Mouse (Mus musculus) lung, adult 18-20 months (tissue): Measurements from ENCODE around the gene Tmem120b.
"Not testable (repeated sequence)": the region's sequence is repeated elsewhere in the genome, so short reads cannot be mapped to it uniquely, and the experiment has no call there.

Experiments
- DNase-seq, 2 experiments: peaks; one replicate each; pipeline ENCODE4 v3.0.0; 2022; ENCODE audit warnings: mixed read lengths in 2 of 2

Gene Tmem120b

DNA sequence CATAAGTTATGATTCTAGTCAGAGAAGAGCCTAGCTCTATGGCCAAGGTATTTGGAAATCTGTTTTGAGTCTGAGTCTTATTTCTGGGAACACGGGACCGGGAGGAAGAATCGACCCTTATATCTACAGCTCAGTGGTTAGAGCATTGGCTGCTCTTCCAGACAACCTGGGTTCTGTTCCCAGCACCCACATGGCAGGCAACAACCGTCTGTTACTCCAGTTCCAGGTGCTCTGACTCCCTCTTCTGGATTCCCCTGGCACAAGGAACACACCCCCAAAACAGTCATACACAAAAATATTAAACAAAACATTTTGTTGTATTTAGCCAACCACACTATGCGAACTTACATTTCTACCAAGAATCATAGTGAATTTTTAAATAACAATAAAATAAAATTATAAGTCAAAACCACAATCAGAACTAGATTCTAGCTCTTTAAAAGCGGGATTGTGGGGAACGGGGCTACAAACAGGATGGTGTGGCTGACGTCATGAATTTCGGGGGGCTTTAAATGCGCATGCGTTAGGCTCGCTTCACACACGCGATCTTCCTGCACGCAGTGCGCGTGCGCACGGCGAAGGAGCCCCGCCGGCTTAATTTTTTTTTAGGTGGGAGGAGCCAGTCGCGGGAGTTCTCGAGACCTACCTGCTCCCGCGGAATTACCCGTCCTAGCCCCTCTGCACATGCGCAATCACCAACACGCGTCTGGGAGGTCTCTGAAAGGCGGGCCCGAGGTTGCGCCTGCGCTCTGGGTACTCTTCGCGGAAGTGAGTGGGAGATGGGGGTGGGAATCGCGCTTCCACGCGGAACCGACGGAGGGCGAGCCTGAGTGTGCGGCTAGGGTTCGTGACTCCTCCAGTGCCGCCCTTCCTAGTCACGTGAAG is 10.6 kb upstream of the Tmem120b start:
- peak; percentile 100 for DNase-seq

DNA sequence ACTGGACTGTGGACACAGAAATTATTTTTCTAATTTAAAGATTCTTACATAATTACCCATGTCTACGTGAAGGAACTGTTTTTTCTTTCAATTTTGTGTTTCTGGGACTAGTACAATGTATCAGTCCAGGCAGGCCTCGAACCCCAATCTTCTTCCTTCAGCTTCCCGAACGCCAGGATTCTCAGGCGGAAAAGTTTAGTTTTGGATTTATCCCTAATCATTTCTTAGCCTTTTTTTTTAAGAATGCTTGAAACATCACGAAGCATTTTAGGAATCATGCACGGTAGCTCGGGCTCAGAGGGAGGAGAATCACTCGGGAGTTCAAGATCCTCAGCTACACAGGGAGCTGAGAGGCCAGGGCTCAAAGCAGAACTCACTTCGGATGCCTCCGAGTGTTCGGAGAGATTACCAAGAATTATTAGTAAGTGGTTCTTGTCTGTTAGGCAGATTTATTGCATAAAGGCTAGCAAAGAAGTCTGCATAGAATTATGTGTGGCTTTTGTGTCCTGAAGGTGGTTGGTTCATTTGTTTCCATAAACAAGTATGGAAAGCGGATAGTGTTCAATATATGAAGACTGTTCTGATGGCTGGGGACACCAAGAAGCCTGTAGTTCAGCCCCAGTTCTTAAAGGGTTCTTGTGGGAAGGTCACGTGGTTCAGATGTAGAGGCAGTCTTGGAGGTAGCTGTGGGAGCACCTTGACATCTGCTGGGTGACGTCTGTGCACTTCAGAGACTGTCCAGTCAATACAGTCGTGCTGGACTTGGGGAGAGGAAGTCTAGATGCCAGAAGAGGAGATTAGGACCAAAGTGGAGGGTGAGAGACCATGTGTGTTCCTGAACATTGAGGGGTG is 9.7 kb upstream of the Tmem120b start:
- no peak for DNase-seq

DNA sequence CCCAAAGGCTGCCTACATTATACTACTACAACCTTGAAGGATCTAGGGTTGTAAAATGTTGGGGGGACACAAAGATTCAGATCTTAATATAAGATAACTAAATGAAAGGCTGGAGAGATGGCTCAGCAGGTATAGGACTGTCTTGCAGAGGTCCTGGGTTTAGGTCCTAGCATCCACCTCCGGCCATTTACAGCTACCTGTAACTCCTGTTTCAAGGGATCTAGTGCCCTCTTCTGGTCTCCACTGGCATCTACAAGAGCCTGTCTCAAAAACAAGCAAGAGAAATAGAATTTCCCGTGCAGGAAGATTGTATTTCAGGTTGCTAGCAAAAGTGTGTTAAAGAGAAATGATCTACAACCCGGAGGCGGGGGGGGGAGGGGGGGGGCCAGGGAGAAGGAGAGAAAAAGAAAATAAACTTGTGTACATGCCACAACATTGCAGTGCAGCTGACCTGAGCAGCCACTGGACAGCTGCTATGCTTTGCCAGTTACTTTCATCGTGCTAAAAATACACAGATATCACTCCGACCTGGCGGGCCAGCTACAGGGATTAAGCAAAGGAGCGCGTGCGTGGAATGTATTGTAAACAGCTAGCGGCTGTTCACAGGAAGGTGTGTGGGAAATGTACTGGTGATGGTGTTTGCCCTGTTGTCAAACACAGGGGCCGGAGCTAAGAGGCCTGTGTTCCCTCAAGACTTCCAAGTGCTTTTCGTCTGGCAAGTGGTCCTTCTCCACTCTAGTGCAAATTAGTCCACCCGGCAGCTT is 8.3 kb upstream of the Tmem120b start:
- peak; percentile 57 to 71 for DNase-seq

DNA sequence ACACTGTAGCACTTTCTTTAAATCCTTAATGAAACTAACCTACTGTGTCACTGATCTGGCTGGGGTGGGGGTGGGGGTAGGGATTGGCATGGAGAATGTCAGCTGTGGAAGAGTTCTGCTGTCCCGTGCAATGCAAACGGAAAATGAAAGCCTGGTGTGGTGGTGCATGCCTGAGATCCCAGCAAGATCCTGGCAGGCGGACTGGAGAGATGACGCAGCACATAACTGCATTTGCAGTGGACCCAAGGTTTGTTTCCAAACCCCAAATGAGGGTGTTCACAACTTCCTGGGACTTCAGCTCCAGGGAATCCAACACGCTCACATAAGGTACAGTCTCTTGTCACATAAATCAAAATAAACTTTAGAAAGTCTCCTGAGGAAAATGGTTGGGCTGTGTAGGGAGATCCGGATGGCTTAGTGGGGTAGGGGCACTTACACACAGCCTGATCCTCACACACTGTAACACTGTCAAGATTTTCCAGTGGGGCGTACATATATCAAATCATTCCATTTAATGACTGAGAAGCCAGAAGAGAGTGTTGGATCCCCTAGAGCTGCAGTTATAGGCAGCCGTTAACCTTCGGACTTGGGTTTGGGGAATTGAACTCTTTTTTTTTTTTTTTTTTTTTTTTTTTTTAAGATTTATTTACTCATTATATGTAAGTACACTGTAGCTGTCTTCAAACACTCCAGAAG is 7.4 kb upstream of the Tmem120b start:
- DNase-seq = peak; percentile 54 to 60

DNA sequence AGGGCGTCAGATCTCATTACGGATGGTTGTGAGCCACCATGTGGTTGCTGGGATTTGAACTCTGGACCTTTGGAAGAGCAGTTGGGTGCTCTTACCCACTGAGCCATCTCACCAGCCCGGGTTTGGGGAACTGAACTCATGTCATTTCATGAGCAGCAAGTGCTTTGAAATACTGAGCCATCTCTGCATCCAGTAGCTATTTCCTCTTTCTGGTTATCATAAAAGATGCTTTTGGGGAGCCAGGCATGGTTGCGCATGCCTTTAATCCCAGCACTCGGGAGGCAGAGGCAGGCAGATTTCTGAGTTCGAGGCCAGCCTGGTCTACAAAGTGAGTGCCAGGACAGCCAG is 6.8 kb upstream of the Tmem120b start:
- DNase-seq = not testable (repeated sequence)

DNA sequence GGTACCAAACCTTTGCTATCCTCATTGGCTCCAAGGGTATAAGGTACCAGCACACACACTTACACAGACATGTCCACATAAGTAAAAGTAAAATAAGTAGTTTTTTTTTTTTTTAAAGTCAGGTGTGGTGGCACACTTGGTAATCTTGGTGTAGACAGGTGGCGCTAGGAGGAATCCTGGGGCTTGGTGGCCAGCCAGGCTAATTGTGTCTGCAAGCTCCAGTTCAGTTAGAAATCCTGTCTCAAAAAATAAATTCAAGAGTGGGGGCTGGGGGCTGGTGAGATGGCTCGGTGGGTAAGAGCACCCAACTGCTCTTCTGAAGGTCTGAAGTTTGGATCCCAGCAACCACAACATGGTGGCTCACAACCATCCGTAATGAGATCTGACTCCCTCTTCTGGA is 5.1 kb upstream of the Tmem120b start:
- DNase-seq = no peak

DNA sequence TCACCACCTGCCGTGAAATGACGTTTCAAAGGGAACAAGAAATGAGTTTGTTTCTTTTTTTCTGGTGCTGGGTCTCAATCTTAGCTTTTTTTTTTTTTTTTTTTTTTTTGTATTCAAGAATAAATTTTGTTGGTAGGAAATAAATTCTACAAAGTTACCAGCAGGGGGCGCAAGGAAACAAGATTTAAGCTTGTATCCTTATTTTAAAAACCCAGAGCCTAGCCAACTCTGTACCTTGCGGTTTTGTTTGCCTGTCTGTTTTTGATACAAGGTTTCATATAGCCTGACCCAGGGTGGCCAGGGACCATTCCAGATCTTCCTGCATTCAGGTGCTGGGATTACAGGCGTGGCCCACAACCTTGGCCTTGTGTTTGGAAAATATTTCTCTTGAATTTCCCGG is 4.0 kb upstream of the Tmem120b start:
- DNase-seq = peak; percentile 28 to 60

DNA sequence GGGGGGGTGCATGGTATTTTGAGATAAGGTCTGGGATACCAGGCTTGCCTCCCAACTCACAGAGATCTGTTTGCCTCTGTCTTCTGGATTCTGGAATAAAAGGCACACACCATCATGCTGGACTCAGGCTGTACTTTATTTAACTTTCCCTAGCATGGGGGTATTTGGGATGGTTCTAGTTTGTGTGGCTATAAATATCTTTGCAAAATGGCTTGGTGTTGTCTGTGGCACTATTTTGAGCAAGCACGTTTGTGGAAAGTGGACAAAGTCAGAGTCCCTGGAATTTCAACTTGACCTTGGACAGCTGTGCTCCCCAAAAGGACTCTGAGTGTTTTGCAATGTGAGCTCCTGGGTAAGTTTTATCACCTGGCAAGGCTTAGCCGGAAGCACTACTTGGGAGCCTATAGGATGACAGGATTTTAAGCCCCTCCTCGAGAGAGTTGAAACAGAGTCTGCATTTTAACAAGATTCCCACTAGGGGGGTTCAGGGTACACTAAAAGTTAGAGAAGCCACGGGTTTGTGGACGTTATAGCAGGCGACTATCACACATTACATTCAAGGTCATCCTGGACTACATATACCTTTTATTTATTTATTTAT is 720 bp upstream of the Tmem120b start:
- peak in 1 of 2 experiments; percentile 28 for DNase-seq

DNA sequence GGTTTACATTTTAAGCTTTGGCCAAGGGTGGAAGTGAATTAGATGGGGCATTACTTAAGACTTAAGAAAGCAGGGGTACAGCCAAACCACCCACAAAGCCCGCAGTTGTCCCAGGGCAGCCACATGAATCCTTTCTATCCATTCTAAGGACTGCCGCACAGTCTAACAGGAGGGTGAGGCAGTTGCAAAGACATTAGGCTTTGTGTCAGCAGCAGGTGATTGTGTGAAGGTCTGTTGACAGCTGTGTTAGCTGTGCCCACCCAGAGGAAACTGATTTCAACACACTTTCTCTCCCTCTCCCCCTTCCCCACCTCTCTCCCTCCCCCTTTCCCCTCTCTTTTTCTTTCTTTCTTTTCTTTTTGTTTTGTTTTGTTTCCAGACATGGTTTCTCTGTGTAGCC is 499 bp downstream of the Tmem120b start:
- no peak for DNase-seq

DNA sequence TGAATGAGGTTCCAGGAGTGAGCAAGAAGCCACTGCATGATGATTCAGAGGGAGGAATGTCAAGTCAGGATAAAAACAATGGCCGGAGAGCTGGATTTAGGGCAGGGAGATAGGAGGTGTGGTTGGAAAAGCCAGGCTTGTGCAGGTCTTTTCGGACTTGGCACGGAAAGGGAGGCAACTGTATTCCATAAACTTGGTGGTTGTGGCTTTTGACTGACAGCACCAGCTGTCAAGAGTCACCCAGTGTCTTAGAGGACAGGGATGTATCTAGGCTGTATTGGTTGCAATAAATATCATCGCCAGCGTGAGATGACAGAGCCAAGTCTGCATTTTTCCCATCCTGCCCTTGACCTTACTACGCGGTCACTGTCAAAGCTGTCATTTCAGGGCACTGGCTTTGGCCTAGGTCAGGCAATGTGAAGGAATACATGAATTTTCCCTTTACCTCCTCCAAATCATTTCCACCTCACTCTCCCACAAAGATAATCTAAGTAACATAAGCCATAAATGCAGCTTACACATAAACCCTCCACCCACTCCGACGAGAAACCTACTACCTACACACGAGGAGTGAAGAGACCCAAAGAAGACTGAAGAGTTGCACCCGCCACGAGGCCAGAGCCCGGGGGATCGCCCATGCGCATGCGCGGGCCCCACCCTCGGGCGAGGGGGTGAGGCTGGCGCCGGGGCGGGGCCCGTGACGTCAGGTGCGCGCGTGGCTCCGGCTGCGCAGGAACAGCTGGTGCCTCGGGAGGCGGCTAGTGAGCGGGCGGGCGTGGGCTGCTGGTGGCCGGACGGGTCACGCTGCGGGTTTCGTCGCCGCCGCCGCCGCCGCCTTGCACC is 7.6 kb downstream of the Tmem120b start:
- DNase-seq = peak; percentile 92 to 95

DNA sequence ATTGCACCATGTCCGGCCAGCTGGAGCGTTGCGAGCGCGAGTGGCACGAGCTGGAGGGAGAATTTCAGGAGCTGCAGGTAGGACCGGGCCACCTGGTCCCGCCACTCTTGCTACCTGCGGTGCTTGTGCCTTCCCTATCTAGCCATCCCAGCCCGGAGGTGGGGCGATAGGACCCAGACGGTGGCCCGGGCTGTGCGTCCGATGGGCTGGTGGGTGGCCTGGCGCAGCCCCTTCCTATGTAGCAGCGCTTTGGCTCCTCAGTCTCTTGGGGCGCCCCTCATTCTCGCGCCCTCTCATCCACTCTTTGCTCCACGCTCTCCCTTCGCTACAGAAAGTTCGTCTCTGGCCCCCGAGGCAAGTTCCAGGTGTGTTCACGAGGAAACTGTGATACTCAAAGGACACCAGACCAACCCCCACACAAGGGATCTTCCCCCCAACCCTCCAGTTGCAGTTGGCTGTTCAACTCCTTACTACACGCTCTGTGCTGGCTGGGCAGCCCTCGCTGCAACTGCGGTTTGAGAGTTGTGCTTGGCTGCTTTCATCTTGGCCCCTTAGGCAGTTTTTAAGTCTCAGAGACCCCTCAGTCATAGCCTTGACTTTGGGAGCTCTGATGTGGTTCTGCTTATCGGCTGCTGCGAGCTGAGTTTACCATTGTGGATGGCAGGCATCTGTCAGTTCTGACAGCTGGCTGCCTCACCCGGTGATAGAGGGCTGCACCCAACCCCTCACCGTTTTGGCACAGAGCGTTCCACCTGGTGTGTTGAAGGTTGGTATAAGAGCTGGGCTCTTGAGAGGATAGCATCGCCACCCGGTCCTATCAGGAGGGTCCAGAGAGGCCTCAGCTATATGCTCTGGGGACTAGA is 8.4 kb downstream of the Tmem120b start:
- DNase-seq = no peak

DNA sequence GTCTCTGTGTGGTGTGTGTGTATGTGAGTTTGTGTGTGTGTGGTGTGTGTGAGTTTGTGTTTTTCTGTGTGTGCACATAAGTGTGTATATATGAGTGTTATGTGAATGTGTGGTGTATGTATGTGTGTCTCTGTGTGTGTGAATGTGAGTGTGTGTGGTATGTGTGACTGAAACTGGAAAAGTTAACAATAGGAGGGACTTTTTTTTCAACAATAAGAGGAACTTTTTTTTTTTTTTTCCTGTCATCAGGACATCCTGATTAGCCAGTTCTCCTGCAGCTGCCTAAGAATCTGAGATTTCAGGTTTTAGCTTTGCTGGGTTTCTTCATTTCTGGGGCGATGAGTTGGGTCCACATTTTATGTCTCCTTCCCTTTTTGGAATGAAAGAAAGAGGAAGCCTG is 11.4 kb downstream of the Tmem120b start:
- DNase-seq = no peak

DNA sequence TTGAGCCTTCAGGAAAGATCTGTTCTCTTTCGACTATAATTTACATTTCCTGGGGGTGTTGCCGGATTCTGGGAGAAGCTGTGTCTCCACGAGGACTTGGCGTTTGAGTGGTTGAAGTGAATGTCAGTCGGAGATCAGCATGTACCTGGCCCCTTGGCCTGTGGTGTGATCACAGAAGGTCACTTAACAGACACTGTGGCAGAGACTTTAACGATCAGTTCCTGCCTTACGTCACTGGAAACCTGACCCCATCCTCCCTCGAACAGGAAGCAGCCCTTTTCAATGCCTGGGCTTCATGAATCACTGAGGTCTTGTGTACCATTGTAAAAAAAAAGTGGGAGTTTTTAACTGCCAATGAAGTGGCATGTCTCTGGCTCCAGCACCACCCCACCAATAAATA is 11.8 kb downstream of the Tmem120b start:
- DNase-seq = no peak

DNA sequence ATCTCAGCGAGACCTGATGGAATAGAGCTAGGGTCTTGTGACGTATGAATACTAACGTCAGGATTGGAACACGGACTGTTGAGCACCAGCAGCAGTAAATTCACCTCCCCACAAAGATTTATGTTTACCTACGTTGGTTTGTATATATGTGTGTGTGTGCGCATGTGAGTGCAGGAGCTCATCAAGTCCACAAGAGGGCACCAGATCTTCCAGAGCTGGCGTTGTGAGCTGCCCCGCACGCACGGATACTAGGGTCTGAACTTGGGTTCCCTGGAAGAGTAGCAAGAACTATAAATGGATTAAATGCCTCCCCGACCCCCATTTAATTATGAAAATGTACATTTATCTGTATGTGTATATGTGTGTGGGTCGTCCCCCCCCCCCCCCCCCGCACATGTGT is 12.3 kb downstream of the Tmem120b start:
- no peak for DNase-seq

DNA sequence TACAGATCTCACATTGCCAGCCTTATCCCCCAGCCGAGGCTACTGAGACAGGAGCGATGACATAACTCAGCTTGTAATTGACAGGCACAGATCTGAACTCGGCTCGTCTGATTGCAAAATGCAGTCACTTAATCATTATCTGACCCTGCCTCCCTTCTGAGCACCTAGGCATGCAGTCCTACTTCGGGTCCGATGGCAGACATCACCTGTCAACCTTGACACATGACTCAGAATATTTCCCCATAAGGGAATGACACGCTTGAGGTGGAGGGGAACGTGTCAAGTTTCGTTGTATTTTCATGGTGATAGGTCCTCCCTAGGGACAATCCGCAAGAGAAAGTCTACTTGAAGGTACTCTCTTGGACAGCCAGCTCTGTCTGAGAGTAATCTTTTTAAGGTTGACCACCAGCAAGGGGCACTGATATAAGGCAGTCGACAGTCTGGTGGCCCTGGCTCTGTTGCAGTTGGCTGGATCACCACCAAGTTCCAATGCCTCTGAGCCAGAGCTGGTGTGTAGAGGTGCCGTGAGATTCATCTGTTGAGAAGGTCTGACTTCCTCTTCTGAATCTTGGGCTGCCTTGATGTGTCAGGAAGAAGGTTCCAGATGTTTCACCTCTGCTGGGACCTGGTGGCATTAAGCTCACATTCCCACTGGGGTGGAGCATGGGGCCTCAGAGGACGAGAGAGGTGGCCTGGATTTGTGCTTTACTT is 15.3 kb downstream of the Tmem120b start:
- DNase-seq = no peak

DNA sequence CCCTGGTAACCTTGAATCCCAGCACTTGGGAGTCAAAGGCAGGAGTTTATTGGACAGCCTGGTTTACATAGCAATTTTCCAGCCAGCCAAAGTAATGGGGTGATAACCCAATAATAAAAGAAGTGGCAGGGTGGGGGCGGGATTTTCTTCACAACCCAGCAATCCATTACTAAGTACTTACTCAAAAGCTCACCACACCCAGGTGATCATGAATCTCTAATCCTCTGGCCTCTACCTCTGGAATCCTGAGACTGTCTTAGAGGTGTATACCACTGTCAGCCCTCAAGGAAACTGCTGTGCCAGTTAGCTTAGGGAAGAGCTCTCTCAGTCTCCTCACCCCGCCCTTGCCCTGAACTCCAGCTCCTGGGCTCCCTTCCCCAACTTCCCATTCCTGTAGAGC is 18.3 kb downstream of the Tmem120b start:
- no peak for DNase-seq

DNA sequence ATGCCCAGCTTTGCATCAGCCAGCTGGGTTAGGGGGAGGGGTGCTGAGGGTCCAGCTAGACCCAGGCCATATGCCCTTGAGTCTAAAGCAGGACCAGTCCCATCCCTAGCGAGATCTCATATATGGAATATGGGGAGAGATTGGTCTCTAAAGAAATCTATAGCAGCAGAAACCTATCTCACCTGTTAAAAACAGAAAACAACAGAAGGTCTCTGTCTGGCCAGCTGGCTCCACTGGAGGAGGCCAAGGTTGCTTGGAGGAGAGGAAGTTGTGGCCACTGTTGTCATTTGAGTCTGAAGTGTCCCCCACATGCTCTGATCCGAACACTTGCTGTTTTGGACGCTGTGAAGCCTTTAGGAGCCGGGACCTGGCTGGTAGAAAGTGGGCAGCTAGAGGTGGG is 20.6 kb downstream of the Tmem120b start:
- no peak for DNase-seq

DNA sequence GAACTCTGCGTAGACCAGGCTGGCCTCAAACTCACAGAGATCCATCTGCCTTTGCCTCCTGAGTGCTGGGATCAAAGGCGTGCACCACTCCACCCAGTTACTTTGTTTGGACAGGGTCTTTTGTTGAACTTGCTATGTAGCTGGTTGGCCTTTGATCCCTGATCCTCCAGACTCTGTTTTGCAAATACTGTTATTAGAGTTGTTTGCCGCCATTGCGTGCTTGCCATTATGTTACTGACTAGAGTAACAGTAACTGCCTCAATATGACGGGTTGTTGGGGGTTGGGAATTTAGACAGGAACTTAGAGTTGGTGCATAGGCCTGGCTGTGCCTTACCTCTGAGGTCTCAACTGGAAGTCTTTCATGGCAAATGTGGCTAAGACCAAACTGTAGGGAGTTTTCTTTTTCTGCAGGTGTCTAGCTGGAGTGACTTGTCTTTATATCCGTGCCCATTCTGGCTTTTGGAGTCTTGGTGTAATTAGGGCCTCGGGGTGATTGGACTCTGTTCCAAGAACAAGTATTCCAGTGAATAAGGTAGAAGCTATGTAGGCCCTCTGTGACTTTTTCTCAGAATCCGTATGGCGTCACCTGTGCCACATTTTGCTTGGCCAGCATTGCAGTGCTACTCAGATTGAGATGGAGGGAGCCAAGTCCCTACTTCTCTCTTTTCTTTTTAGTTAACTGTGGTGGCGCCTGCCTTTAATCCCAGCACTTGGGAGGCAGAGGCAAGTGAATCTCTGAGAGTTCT is 22.5 kb downstream of the Tmem120b start:
- DNase-seq = no peak
